Mouse (Mus musculus): ENCODE measurements at regions not wholly inside any gene's neighbourhood (a gene's known extent, or its start where the extent isn't known, plus 50 kb on each side); places are given as distances from the start of the nearest gene placed in this dataset.

DNA sequence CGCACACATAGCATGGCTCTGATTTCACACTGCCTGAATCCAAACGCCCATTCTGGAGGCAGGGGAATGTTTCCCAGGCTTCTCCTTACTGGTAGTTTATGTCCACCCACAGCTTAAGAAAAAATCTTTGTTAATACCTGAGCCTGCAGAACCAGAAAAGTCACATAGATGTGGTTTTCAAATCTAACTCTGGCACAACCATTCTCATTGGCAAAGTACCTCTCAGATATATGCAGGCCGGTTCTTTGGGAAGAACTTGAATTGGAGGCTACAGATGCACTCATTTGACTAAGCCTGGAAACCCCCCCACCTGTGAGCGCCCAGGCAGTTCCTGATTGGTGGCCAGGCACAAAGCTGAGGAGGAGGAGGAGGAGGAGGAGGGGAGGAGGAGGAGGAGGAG is 179.8 kb upstream of the Arid2 start:
- ATAC-seq (replicated peaks in 1 of 2; ENCODE audit: insufficient read depth in 1 of 2, low FRiP score in 2 of 2, low TSS enrichment in 1 of 2, low read depth in 1 of 2, poor library complexity in 2 of 2, severe bottlenecking in 2 of 2), result no peak

- no peak for ATAC-seq (replicated peaks in 1 of 2; ENCODE audit: insufficient read depth in 1 of 2, low FRiP score in 2 of 2, low TSS enrichment in 1 of 2, low read depth in 1 of 2, poor library complexity in 2 of 2, severe bottlenecking in 2 of 2)
These were observed 174.2 kb upstream of the Arid2 start for GRCm38 (mm10) chr15:96113091-96113490.

DNA sequence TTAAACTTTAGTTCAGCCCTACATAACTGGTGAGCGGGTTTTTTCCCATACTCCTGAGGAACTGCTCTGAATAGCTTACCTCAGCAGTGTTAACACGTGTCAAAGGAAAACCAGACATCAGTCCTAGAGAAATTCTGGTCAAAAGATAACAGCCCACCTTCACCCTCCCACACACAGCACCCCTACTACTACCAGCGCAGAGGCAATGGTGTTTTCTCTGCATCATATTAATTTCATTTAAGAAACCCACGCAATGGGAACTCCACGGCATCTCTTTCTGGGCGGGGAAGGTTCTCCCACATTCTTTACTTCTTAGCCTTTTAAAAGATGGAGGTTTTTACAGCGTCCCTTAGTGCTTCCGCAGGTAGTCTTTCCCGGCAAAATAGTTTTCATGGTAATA is 172.7 kb upstream of the Arid2 start:
- no peak for ATAC-seq (replicated peaks in 1 of 2; ENCODE audit: insufficient read depth in 1 of 2, low FRiP score in 2 of 2, low TSS enrichment in 1 of 2, low read depth in 1 of 2, poor library complexity in 2 of 2, severe bottlenecking in 2 of 2)

DNA sequence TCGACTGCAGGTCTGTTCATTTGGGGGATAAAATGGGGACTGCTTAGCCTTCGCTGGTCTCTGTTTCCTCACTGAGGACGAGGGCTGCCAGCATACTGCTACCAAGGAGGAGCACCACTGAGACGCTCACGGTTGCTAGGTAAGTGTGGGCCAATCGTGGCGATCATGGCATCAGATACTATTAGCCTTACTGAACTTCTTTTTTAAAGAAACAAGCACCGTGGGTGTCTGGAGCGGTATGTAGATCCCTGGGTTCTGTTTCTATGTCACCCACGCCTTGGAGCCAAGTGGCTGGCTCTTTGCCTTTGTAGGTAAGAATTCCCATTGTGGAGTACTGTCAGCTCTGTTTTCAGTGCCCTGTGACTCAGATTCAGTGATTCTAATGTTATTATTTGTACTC is 172.1 kb upstream of the Arid2 start:
- ATAC-seq (replicated peaks in 1 of 2; ENCODE audit: insufficient read depth in 1 of 2, low FRiP score in 2 of 2, low TSS enrichment in 1 of 2, low read depth in 1 of 2, poor library complexity in 2 of 2, severe bottlenecking in 2 of 2), result no peak

GRCm38 (mm10) chr15:96119240-96119639 is 168.1 kb upstream of the Arid2 start:
- ATAC-seq (replicated peaks in 1 of 2; ENCODE audit: insufficient read depth in 1 of 2, low FRiP score in 2 of 2, low TSS enrichment in 1 of 2, low read depth in 1 of 2, poor library complexity in 2 of 2, severe bottlenecking in 2 of 2), result no peak

GRCm38 (mm10) chr15:96124397-96124796 is 162.9 kb upstream of the Arid2 start:
- ATAC-seq (replicated peaks in 1 of 2; ENCODE audit: insufficient read depth in 1 of 2, low FRiP score in 2 of 2, low TSS enrichment in 1 of 2, low read depth in 1 of 2, poor library complexity in 2 of 2, severe bottlenecking in 2 of 2), result no peak

GRCm38 (mm10) chr15:96129699-96130098 is 157.6 kb upstream of the Arid2 start:
- ATAC-seq (replicated peaks in 1 of 2; ENCODE audit: insufficient read depth in 1 of 2, low FRiP score in 2 of 2, low TSS enrichment in 1 of 2, low read depth in 1 of 2, poor library complexity in 2 of 2, severe bottlenecking in 2 of 2), result no peak

GRCm38 (mm10) chr15:96130531-96130930 is 156.8 kb upstream of the Arid2 start:
- ATAC-seq (replicated peaks in 1 of 2; ENCODE audit: insufficient read depth in 1 of 2, low FRiP score in 2 of 2, low TSS enrichment in 1 of 2, low read depth in 1 of 2, poor library complexity in 2 of 2, severe bottlenecking in 2 of 2), result no peak

GRCm38 (mm10) chr15:96131582-96132091 is 155.7 kb upstream of the Arid2 start:
- no peak for ATAC-seq (replicated peaks in 1 of 2; ENCODE audit: insufficient read depth in 1 of 2, low FRiP score in 2 of 2, low TSS enrichment in 1 of 2, low read depth in 1 of 2, poor library complexity in 2 of 2, severe bottlenecking in 2 of 2)

- no peak for ATAC-seq (replicated peaks in 1 of 2; ENCODE audit: insufficient read depth in 1 of 2, low FRiP score in 2 of 2, low TSS enrichment in 1 of 2, low read depth in 1 of 2, poor library complexity in 2 of 2, severe bottlenecking in 2 of 2)
These were observed 154.7 kb upstream of the Arid2 start for GRCm38 (mm10) chr15:96132636-96133035.

DNA sequence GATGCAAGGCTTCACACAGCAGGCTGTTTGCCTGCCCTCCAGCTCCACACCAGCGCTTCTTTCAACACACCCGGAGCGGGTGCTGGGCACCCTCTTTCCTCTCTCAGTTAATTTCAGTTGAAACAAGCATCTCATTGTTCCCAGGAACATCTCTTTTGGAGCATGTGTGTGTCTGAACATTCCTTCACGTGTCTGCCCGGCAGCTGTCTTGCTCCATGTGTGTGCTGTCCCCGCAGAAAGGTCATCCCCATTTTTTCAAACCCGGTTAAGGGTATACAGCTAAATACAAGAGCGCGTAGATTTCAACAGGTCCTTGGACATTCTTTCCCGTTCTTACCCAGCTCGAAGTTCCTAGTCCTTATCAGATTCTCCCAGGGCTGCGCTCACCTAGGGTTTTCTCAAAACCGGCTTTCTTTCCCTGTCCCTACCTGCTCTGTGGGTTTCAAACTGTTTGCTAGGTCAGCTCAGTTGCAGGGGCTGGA is 152.0 kb upstream of the Arid2 start:
- ATAC-seq (replicated peaks in 1 of 2; ENCODE audit: insufficient read depth in 1 of 2, low FRiP score in 2 of 2, low TSS enrichment in 1 of 2, low read depth in 1 of 2, poor library complexity in 2 of 2, severe bottlenecking in 2 of 2), result no peak

DNA sequence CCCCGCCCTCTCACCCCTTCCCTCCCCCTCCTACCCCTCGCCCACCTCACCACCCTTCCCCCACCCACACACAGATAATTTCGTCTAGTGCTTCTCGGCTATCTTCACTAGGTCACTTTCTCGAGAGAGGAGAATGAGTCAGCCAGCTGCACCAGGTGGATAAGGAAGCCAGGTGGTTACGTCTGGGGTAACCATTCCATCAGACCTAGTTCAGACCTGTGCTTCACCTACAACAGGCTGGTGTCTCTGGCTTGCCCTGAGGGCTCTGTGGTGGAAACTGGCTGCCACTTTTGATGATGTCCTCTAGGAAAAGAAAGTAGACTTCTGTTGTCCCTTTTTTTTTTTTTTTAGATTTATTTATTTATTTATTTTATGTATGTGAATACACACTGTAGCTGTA is 151.5 kb upstream of the Arid2 start:
- ATAC-seq (replicated peaks in 1 of 2; ENCODE audit: insufficient read depth in 1 of 2, low FRiP score in 2 of 2, low TSS enrichment in 1 of 2, low read depth in 1 of 2, poor library complexity in 2 of 2, severe bottlenecking in 2 of 2), result no peak

DNA sequence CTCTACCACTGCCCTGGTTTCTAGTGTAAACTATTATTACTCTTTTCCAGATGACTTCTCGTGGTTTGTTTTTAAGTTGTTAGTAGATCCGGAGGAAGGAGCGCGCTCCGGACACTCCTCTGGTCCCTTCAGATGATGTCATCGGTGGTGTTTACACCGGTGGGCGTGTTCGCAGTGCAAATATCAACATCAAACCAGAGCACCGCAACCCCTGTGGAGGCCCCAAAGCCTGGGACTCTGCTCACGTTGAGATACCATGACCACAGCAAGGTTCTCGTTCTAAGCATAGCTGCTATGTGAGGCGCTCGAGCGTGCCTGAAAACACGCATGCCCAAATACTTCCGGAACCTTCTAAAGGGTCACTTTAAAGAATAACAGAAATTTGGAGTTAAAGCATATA is 149.8 kb upstream of the Arid2 start:
- ATAC-seq (replicated peaks in 1 of 2; ENCODE audit: insufficient read depth in 1 of 2, low FRiP score in 2 of 2, low TSS enrichment in 1 of 2, low read depth in 1 of 2, poor library complexity in 2 of 2, severe bottlenecking in 2 of 2), result no peak

DNA sequence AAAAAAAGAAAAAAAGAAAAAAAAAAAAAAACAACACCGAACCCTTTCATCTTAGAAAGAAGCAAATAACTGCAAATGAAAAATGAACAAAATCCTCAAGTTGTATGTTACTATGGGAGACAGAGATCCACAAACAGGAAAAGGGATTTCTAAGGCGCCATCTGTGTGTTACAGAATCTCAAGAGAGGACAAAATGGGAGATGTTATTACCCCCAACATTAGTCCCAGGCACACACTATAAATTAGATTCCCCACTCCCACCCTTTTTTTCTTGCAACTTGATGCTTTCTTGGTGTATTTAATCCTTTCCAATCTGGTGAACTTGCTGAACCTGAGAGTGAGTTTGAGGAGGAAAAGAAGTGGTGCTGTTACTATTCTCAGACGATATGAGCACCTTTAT is 149.4 kb upstream of the Arid2 start:
- no peak for ATAC-seq (replicated peaks in 1 of 2; ENCODE audit: insufficient read depth in 1 of 2, low FRiP score in 2 of 2, low TSS enrichment in 1 of 2, low read depth in 1 of 2, poor library complexity in 2 of 2, severe bottlenecking in 2 of 2)

GRCm38 (mm10) chr15:96153489-96153888 is 133.8 kb upstream of the Arid2 start:
- no peak for ATAC-seq (replicated peaks in 1 of 2; ENCODE audit: insufficient read depth in 1 of 2, low FRiP score in 2 of 2, low TSS enrichment in 1 of 2, low read depth in 1 of 2, poor library complexity in 2 of 2, severe bottlenecking in 2 of 2)

DNA sequence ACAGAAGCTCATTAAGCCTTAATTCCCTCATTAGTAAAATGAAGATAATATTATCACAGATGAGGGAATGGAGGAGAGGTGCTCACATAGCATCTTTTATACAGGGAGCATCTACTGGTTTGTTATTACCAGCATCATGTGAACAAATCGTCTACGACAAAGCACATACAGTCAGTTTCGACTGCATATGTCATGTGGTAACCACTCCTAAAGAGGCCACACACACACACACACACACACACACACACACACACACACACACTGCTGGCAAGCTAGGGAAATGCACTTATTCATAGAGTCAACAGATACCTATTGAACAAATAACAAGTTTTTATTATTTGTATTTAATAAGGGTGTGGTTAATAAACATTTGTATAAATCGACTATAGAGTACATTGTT is 129.0 kb upstream of the Arid2 start:
- no peak for ATAC-seq (replicated peaks in 1 of 2; ENCODE audit: insufficient read depth in 1 of 2, low FRiP score in 2 of 2, low TSS enrichment in 1 of 2, low read depth in 1 of 2, poor library complexity in 2 of 2, severe bottlenecking in 2 of 2)

DNA sequence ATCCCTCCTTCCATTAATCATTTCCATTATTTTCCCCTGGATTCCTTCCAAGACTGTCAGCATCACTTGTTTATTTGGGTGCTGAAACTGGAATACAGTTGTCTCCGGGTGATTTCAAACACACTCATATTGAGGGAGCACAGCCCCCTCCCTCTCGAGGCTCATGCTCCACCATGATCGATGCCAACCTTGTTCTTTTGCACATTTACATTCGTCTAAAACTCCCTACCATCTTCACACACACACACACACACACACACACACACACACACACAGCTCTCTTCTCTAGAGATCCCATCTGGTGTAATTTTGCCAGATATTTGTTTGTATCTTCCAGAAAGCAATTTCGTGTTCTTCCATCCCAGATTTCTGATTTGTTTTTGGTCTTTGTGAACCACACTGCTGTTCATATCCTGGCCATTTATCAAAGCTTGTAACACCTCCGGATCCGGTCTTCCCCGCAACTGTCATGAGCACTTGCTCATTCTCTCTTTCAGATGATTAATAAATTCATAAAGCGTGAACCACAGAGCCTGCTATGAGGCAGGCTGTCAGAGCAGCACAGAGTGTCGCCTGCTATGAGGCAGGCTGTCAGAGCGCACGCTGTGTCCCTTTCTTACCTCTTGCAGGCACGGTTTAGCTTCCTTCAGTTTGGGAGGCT is 122.4 kb upstream of the Arid2 start:
- ATAC-seq (replicated peaks in 1 of 2; ENCODE audit: insufficient read depth in 1 of 2, low FRiP score in 2 of 2, low TSS enrichment in 1 of 2, low read depth in 1 of 2, poor library complexity in 2 of 2, severe bottlenecking in 2 of 2), result no peak

DNA sequence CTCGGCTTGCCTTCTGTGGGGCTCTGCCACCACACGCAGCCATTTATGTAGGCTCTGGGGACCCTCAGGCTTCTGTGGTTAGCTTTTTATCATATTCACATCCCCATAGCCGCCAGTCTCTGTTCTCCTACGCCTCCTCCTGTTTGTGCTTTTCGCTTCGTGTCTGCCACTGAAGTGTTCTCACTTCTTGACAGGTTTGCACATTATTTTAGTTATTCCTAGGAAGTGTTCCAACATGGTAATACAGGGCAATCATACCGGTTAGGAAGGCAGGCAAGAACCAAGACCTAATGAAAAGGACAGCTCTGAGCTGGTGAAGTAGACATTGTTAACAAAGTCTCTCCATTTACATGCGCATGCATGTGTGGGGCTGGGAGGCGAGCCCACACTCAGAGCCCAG is 120.1 kb upstream of the Arid2 start:
- ATAC-seq (replicated peaks in 1 of 2; ENCODE audit: insufficient read depth in 1 of 2, low FRiP score in 2 of 2, low TSS enrichment in 1 of 2, low read depth in 1 of 2, poor library complexity in 2 of 2, severe bottlenecking in 2 of 2), result no peak

DNA sequence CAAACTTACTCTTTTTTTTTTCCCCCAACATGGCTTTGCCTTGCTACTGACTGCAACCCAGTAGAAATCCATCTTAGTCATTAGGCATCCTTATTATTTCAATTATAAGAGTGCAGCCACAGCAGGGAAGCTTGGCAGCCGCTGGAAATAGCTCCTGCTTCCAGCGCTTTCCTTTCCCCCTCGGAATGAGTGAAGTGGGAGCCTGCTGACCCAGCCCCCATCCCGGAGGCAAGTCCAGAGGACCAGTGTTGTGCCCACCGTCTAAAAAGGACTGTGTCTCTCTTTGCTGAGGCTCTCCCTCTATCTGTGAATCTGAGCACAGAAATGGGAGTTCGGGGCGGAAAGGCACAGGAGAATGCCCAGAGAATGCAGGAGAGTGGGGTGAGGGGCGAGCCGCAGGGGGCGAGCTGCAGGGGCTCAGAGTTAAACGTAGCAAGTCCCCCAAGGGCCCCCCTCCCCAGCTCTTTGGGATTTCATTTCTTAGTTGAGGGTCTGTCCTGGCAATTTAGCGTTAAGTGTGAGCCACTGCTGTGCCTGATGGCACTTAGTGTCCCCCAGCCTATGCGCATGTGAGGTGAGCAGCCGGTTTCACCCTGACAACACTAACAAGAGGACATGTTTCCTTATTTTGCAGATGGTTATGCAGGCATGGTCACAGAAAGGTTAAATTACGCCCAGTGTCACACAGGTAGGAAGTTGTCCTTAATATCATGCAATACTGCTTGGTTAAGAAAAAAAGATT is 117.4 kb upstream of the Arid2 start:
- ATAC-seq (replicated peaks in 1 of 2; ENCODE audit: insufficient read depth in 1 of 2, low FRiP score in 2 of 2, low TSS enrichment in 1 of 2, low read depth in 1 of 2, poor library complexity in 2 of 2, severe bottlenecking in 2 of 2), result no peak
